Mouse (Mus musculus): ENCODE measurements around the gene Rpl13. TPM values are rescaled to one million over a fixed set of nuclear protein-coding genes. Genes with fewer than 3 reads are reported as not detected.
A peak's percentile ranks its signal among the peaks of the same experiment; 100 is the strongest.

Gene Rpl13
- polyA plus RNA-seq, 1 experiment from 2014 or later = 1,410 TPM

- H3K4me3 ChIP-seq = no peak overlapping the region
- WGBS = 77% methylated on average over 2 of the region's 2 CpGs
- no peak overlapping the region for H3K27ac ChIP-seq
- no peaks in the 10 kb centered on the region for H3K36me3 ChIP-seq (replicated peaks)
- H3K4me1 ChIP-seq = peaks cover 40% of the 10 kb centered on the region
- no peaks in the 10 kb centered on the region for H3K9me3 ChIP-seq
- H3K27me3 ChIP-seq (ENCODE audit: poor library complexity, severe bottlenecking) = peaks cover 36% of the 10 kb centered on the region
- no peak for DNase-seq (ENCODE audit: extremely low spot score, low spot score)
These were observed 11.8 kb downstream of the Rpl13 start for GRCm38 (mm10) chr8:123113908-123114469.

GRCm38 (mm10) chr8:123114644-123115043 is 12.5 kb downstream of the Rpl13 start:
- WGBS = 77% methylated on average over 3 of the region's 3 CpGs
- no peak for DNase-seq (ENCODE audit: extremely low spot score, low spot score)

GRCm38 (mm10) chr8:123117127-123117731 is 15.1 kb downstream of the Rpl13 start, which contains the start of gene Cpne7:
TSS of gene Cpne7 (plus strand) at chr8:123117374.
- Histone ChIP-seq H3K9me3 (no peaks in the 10 kb centered on the region), H3K4me1 (peaks cover 27% of the 10 kb centered on the region), H3K4me3 (peak within 1 kb of the TSS; percentile 61), H3K27ac (peak within 1 kb of the TSS; percentile 51; the same call in 1 of the 2 replicates), H3K36me3 (replicated peaks) (no peaks in the 10 kb centered on the region), H3K27me3 (ENCODE audit: poor library complexity, severe bottlenecking) (peaks cover 56% of the 10 kb centered on the region)
- 1% methylated on average over 51 of the region's 51 CpGs for WGBS
- DNase-seq (ENCODE audit: extremely low spot score, low spot score) = peak; percentile 41

More at GRCm38 (mm10) chr8:123114644-123115043, 12.5 kb downstream of the Rpl13 start:
- Histone ChIP-seq H3K36me3 (replicated peaks) (no peaks in the 10 kb centered on the region), H3K4me1 (peaks cover 40% of the 10 kb centered on the region), H3K9me3 (no peaks in the 10 kb centered on the region), H3K4me3 (no peak overlapping the region), H3K27ac (no peak overlapping the region), H3K27me3 (ENCODE audit: poor library complexity, severe bottlenecking) (peaks cover 42% of the 10 kb centered on the region)

- Histone ChIP-seq H3K36me3 (replicated peaks) (no peaks in the 10 kb centered on the region), H3K27me3 (ENCODE audit: poor library complexity, severe bottlenecking) (peaks cover 56% of the 10 kb centered on the region), H3K4me1 (peaks cover 27% of the 10 kb centered on the region), H3K9me3 (no peaks in the 10 kb centered on the region), H3K27ac (peak overlapping the region; percentile 51; the same call in 1 of the 2 replicates), H3K4me3 (peak overlapping the region; percentile 61)
- 3% methylated on average over 17 of the region's 17 CpGs for WGBS
- DNase-seq (ENCODE audit: extremely low spot score, low spot score) = no peak
These were observed 15.6 kb downstream of the Rpl13 start for GRCm38 (mm10) chr8:123117744-123118143.

GRCm38 (mm10) chr8:123122059-123122458 is 19.9 kb downstream of the Rpl13 start:
- peaks cover 71% of the 10 kb centered on the region for H3K27me3 ChIP-seq (ENCODE audit: poor library complexity, severe bottlenecking)

GRCm38 (mm10) chr8:123122670-123123069 is 20.5 kb downstream of the Rpl13 start:
- no peak for DNase-seq (ENCODE audit: extremely low spot score, low spot score)
- Histone ChIP-seq H3K4me3 (no peak overlapping the region), H3K27ac (no peak overlapping the region), H3K4me1 (peaks cover 29% of the 10 kb centered on the region), H3K9me3 (no peaks in the 10 kb centered on the region), H3K36me3 (replicated peaks) (no peaks in the 10 kb centered on the region), H3K27me3 (ENCODE audit: poor library complexity, severe bottlenecking) (peaks cover 70% of the 10 kb centered on the region)
- 86% methylated on average over 5 of the region's 5 CpGs for WGBS

More at GRCm38 (mm10) chr8:123122059-123122458, 19.9 kb downstream of the Rpl13 start:
- no peak overlapping the region for H3K27ac ChIP-seq
- H3K4me3 ChIP-seq = no peak overlapping the region
- peaks cover 31% of the 10 kb centered on the region for H3K4me1 ChIP-seq
- WGBS = 78% methylated on average over 9 of the region's 9 CpGs
- DNase-seq (ENCODE audit: extremely low spot score, low spot score) = no peak
- H3K9me3 ChIP-seq = no peaks in the 10 kb centered on the region
- H3K36me3 ChIP-seq (replicated peaks) = no peaks in the 10 kb centered on the region

- peaks cover 49% of the 10 kb centered on the region for H3K27me3 ChIP-seq (ENCODE audit: poor library complexity, severe bottlenecking)
- peak; percentile 73 for DNase-seq (ENCODE audit: extremely low spot score, low spot score)
These were observed 24.2 kb downstream of the Rpl13 start for GRCm38 (mm10) chr8:123126193-123126816.

GRCm38 (mm10) chr8:123131041-123131440 is 28.9 kb downstream of the Rpl13 start:
- 83% methylated on average over 9 of the region's 9 CpGs for WGBS

More at GRCm38 (mm10) chr8:123126193-123126816, 24.2 kb downstream of the Rpl13 start:
- peaks cover 23% of the 10 kb centered on the region for H3K4me1 ChIP-seq
- WGBS = 4% methylated on average over 19 of the region's 19 CpGs
- H3K36me3 ChIP-seq (replicated peaks) = no peaks in the 10 kb centered on the region
- peak overlapping the region; percentile 29 for H3K4me3 ChIP-seq
- H3K9me3 ChIP-seq = no peaks in the 10 kb centered on the region
- H3K27ac ChIP-seq = no peak overlapping the region

GRCm38 (mm10) chr8:123132953-123133352 is 30.8 kb downstream of the Rpl13 start:
- no peaks in the 10 kb centered on the region for H3K36me3 ChIP-seq (replicated peaks)
- 97% methylated on average over 2 of the region's 2 CpGs for WGBS

More at GRCm38 (mm10) chr8:123131041-123131440, 28.9 kb downstream of the Rpl13 start:
- no peaks in the 10 kb centered on the region for H3K36me3 ChIP-seq (replicated peaks)
- DNase-seq (ENCODE audit: extremely low spot score, low spot score) = no peak
- peaks cover 24% of the 10 kb centered on the region for H3K27me3 ChIP-seq (ENCODE audit: poor library complexity, severe bottlenecking)
- no peak overlapping the region for H3K27ac ChIP-seq
- peaks cover 4% of the 10 kb centered on the region; the same call in 1 of the 2 replicates for H3K9me3 ChIP-seq
- H3K4me3 ChIP-seq = no peak overlapping the region
- H3K4me1 ChIP-seq = peaks cover 34% of the 10 kb centered on the region

GRCm38 (mm10) chr8:123134149-123134713 is 32.1 kb downstream of the Rpl13 start:
- DNase-seq (ENCODE audit: extremely low spot score, low spot score) = no peak
- Histone ChIP-seq H3K36me3 (replicated peaks) (no peaks in the 10 kb centered on the region), H3K4me3 (no peak overlapping the region), H3K4me1 (peaks cover 41% of the 10 kb centered on the region), H3K9me3 (peaks cover 4% of the 10 kb centered on the region; the same call in 1 of the 2 replicates), H3K27me3 (ENCODE audit: poor library complexity, severe bottlenecking) (no peaks in the 10 kb centered on the region), H3K27ac (peak overlapping the region; percentile 72)
- 91% methylated on average over 11 of the region's 11 CpGs for WGBS

More at GRCm38 (mm10) chr8:123132953-123133352, 30.8 kb downstream of the Rpl13 start:
- peaks cover 33% of the 10 kb centered on the region for H3K4me1 ChIP-seq
- H3K27ac ChIP-seq = no peak overlapping the region
- no peak overlapping the region for H3K4me3 ChIP-seq
- 0 out of 2 replicates have a peak, but pooled peaks cover 6% of the 10 kb centered on the region for H3K27me3 ChIP-seq (ENCODE audit: poor library complexity, severe bottlenecking)
- H3K9me3 ChIP-seq = peaks cover 4% of the 10 kb centered on the region; the same call in 1 of the 2 replicates
- no peak for DNase-seq (ENCODE audit: extremely low spot score, low spot score)

- H3K4me1 ChIP-seq = peaks cover 41% of the 10 kb centered on the region
- H3K27me3 ChIP-seq (ENCODE audit: poor library complexity, severe bottlenecking) = no peaks in the 10 kb centered on the region
- 27% methylated on average over 7 of the region's 7 CpGs for WGBS
- no peaks in the 10 kb centered on the region for H3K36me3 ChIP-seq (replicated peaks)
- peaks cover 4% of the 10 kb centered on the region; the same call in 1 of the 2 replicates for H3K9me3 ChIP-seq
- DNase-seq (ENCODE audit: extremely low spot score, low spot score) = no peak
- H3K27ac ChIP-seq = peak overlapping the region; percentile 72
- peak overlapping the region; percentile 27 for H3K4me3 ChIP-seq
These were observed 33.3 kb downstream of the Rpl13 start for GRCm38 (mm10) chr8:123135406-123135805.

GRCm38 (mm10) chr8:123135806-123136205 is 33.7 kb downstream of the Rpl13 start:
- Histone ChIP-seq H3K27me3 (ENCODE audit: poor library complexity, severe bottlenecking) (no peaks in the 10 kb centered on the region), H3K36me3 (replicated peaks) (no peaks in the 10 kb centered on the region), H3K27ac (peak overlapping the region; percentile 72), H3K4me3 (peak overlapping the region; percentile 27), H3K4me1 (peaks cover 41% of the 10 kb centered on the region), H3K9me3 (peaks cover 4% of the 10 kb centered on the region; the same call in 1 of the 2 replicates)
- DNase-seq (ENCODE audit: extremely low spot score, low spot score) = no peak
- 42% methylated on average over 9 of the region's 9 CpGs for WGBS

All from forebrain, embryonic 10.5 days (tissue).